Mouse (Mus musculus): Measurements from ENCODE around the gene Mob3c.

DNA sequence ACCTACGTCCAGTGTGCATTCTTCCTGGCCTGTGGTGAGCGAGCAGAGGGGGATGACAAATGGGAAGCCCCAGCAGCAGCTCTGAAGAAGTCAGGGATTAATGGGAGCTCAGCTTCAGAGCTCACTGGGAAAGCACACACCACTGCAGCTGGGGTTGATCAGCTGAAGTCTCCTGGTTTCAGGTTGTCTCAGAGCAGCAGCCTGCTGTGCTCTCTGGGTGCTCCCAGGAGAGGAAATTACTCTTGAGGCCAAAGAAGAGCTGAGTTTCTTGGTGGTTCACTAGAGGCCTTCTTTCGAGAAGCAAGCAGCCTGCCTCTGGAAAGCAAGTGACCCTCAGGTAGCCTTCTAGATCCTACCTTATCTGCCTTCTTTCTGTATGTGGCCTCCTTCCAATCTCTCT is 6.9 kb upstream of the Mob3c start:
- TF ChIP-seq CTCF (IDR thresholded peaks at IDR 0.05; ENCODE audit: control insufficient read depth, insufficient read depth, insufficient read length) (no peak), MYOG (IDR thresholded peaks at IDR 0.05; ENCODE audit: control insufficient read depth, extremely low read depth, insufficient read length) (no peak), USF1 (IDR thresholded peaks at IDR 0.05; ENCODE audit: low read depth) (no peak), FOSL1 (IDR thresholded peaks at IDR 0.05; ENCODE audit: insufficient read depth, low read length, poor library complexity, severe bottlenecking) (no peak), MAX (IDR thresholded peaks at IDR 0.05) (no peak), MYOD1 (IDR thresholded peaks at IDR 0.05; ENCODE audit: control insufficient read depth, insufficient read length, low read depth) (no peak)

All from C2C12 (cell line).